Mouse (Mus musculus) thymus, postnatal 4 days (tissue): ENCODE results near the gene Slc16a7.

Experiments used
- DNase-seq: peaks from one replicate; pipeline ENCODE4 v3.0.0; 2021

Gene Slc16a7

GRCm38 (mm10) chr10:125388876-125389786 is at the start of gene Slc16a7:
Slc16a7 (minus strand) TSS chr10:125389465.
- peak; percentile 73 for DNase-seq

GRCm38 (mm10) chr10:125418795-125419194 is 29.5 kb upstream of the Slc16a7 start:
- peak; percentile 49 for DNase-seq

DNA sequence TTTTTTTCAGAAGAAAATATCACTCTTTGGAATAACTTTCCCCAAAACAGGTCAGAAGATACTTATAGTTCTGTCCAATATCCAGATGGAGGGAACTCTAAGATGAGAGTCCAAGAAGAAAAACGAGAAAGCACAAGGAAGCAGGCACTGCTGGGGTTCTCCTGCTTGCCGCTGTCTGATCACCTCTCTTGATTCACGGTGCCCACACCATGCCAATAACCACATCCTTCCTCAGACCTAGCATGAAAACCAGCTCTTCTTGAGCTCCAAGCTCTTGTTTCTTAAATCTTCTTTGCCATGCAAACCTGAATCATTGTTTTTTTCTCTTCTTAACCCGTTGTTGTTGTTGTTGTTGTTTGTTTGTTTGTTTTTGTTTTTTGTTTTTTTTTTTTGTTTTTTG is 10.5 kb upstream of the Slc16a7 start:
- no peak for DNase-seq

DNA sequence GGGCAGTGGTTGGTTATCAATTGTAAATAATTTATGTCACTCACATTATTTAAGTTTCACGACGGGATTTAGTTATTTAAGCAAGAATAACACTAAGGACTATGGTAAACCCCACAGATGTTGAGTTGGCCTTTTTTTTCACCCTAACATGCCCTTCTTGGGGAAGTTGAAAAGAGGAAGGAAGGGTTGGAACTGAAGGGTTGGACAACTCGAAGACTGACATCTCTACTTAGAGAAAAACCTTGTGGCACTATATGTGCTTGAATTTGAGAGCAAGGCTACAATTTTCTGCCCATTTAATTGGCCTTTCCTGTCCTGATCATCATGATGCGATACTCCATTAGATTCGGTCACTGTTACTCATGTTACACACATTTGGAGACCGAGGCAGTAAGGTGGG is 746 bp upstream of the Slc16a7 start:
- no peak for DNase-seq

DNA sequence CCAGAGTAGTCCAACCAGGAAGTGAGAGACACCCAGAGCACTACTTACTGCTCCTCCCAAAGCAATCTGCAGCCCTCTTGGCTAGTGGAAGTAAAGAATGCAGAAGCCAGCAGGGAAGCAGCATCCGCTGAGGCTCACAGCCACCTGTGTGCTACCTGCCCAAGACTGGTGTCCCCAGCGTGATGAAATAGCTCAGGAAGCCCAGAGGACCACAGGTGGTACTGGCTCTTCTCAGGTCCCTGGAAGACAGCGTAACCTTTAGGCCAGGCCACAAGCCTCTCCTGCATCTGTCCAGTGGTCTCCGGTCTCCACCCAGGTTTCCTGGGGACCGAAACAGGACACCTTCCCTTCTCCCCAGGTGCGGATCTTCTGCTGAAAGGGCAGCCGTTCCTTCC is 787 bp downstream of the Slc16a7 start:
- DNase-seq = peak; percentile 23

DNA sequence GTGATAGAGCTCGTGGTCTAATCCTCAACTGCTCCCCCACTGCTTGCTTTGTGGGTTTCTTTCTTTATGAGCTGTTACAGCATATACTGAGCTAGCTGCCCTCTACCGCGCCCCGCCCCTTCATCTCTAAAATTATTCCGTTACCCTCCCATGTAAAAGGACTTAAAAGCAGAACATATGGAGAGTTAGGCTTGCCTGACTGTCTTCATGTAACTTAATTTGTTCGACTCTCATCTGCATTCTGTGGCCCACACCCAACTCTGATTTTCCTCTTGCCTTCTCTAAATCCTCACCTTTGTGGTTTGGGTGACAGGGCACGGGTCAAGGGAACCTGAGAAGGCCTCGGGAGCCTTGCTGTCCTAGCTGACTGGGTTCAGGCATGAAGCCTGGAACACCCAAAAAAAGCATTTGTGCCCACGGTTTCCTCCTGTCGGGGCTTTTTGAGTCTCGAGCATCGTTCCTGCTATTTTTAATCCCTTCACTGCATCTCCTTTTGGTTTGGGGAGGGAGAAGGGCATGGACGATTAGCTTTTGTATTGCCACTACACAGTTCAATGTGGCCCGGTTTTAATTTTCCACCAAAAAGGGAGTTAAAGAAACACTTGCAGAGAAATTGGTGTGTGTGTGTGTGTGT is 1.4 kb downstream of the Slc16a7 start:
- DNase-seq = peak; percentile 17

DNA sequence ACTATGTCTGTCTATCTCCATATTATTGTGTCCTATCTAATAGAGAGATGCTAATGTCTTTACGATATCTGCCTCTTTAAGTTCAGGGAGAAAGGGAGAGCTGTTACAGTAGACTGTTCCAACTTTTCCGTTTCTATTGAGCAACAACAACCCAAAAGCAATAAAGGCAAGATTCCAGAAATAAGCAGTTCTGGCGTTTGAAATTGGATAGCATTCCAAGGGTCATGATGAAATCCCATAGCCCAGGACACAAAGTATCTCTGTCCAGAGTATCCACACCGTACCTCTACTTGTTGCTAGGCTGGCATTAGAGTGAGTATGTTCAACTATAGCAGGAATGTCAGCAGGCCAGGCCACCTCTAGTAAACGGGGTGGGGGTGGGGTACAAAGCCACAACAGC is 13.7 kb downstream of the Slc16a7 start:
- DNase-seq = no peak

DNA sequence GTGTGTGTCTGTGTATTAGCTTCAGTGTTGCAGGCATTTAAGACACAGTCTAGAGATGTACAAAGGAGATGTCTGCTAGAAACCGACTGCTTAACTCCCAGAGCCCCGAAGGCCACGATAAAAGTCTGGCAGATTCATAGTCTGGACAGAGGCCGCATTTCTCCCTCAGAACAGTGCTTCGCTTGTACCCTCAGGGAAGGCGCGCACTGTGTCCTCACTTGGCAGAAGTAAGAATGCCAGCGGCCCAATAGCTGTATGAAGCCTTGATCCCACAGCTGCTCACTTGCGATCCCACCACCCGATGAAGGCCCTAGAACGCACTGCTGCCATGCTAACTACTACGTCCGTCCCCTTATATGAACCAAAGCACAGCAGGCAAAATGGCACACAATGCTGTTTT is 16.6 kb downstream of the Slc16a7 start:
- DNase-seq = no peak

DNA sequence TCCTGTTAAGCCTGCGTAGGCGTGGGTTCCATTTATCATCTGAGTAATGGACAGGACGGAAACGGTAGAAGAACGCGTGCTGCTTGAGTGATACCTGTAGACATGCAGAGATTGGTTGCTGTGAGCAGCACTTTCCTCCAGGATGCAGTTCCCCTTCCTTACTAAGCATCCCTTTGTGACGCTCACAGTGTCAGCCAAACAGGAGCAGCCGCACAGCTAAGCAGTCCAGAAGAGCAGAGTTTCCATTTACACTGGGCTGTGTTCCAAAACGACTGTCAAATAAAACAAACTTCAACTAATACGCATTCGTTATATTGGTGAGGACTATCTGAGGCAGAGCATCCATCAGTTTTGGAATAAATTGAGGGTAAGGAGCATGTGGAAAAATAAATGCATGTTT is 17.8 kb downstream of the Slc16a7 start:
- DNase-seq = no peak

- no peak for DNase-seq
These were observed 19.1 kb downstream of the Slc16a7 start for GRCm38 (mm10) chr10:125370037-125370610.

- no peak for DNase-seq
These were observed 30.8 kb downstream of the Slc16a7 start for GRCm38 (mm10) chr10:125358479-125358878.

DNA sequence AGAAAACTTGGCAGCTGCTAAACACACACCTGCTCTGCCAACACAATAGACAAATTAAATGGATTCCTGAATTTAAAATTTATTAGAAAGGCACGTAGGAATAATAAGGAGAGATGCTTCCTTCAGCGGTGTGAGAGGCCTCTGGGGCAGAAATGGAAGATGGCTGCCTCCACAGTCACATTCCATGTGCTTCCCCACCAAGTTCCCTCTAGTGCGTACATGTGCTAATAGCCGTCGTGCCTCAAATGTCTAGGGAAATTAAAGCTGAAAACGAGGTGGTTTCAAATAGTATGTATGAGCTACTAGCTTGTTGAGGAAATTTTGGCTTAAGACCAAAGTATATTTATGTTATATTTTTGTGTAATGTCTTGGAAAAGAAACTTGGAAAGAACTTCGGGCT is 36.5 kb downstream of the Slc16a7 start:
- no peak for DNase-seq

DNA sequence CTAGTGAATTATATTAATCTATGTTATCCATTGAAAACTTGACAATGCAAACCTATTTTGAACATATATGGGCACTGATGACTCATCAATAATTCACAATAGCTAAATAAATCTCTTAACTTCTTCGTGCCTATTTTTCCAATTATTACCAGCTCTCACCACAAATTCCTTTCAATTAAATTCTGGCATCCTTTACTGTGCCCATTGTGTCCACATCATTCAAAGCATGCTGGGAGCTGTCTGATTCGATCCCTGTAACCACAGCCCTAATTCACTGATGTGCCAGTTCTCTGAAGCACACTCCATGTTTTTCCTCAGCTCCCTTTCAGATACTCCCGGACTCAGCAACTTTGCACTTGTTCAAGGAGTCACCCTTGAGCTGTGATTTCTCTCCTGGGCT is 41.1 kb downstream of the Slc16a7 start:
- no peak for DNase-seq

DNA sequence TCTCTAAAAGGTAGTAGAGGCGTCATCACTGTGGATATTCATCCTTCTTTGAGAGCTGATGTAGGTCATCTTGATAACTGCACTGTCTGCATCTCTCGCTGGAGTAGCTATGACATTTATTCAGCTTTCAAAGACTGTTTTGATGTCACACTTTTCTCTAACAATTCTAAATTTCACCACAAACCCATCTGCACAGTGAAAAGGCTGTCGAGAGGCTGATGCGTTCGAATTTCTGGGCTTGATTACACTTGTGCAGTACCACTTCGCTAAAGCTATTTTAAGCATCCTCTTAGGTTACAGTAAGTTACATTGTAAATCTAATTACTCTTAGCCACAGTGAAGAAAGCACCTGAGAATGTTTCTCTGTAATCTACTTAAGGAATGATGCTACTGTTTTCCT is 42.1 kb downstream of the Slc16a7 start:
- DNase-seq = no peak

GRCm38 (mm10) chr10:125346364-125346763 is 42.9 kb downstream of the Slc16a7 start:
- no peak for DNase-seq

DNA sequence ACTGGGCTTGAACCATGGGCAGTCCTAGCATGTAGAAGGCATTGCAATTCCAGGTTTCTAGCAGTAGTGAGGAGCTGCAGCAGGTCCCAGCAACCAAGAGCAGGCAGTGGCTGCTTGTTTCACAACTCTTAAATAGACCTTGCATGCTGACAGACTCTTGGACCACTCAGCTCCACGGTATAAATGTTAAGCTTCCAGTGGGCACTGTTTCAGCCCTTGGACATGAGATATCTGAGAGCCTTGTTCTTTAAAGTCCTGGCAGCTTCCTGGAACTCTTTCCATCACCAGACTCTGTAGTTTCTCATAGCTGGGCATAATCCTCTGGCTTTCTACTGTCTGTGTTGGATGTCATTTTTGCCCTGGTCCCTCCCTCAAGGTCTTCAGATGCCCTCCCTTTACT is 43.7 kb downstream of the Slc16a7 start:
- DNase-seq = no peak

- no peak for DNase-seq
These were observed 47.1 kb downstream of the Slc16a7 start for GRCm38 (mm10) chr10:125342204-125342603.

- no peak for DNase-seq
These were observed 55.5 kb downstream of the Slc16a7 start for GRCm38 (mm10) chr10:125333799-125334198.

DNA sequence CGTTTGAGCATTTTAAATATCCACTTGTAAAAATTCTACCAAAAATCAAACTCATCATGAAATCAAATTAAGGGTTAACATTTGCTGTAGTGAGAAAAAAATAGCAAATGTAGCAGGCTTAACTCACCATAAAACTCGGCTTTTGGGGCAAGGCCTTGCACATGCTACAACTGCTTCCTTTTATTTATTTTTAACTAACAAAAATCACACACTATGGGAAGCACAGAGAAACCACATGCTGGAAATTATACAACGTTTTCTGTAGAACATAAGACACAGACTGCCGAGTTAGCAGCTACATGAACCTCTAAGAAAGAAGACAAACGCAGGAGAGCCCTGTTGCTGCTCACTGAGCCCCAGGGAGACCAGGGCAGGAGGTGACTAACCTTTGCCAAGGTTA is 57.9 kb downstream of the Slc16a7 start:
- DNase-seq = no peak

DNA sequence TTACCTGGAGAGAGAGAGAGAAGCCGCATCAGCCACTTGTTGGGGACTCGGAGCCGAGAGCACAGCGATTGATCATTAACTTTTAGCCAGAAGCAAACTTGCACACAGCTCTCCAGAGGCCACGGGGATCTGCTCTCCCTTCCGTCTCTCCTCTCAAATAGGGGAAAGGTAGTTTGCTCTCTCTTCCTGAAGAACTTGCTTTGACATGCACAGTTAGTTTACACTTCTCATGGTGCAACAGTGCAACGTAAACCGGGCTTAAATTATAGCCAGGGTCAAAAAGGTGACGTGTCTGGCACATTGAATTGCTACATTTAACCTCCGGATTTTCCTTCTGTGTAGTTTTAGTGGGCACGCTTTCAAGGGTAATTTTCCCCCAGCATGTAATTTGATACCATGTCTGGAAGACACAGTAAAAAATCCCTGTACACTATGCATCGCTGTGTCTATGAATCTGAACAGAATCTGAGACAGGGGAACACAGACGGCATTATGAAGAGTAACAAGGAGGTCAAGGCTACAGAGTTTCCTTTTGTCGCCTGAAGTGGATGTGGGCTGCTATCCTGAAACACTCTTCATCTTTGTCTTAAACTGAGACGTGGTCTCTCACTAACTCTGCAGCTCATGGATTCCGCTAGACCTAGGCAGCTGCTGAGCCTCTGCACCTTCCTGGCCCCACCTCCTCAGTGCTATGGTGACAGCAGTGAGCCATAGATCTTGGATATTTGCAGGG is 60.8 kb downstream of the Slc16a7 start:
- DNase-seq = no peak

- no peak for DNase-seq
These were observed 64.2 kb downstream of the Slc16a7 start for GRCm38 (mm10) chr10:125324871-125325565.

DNA sequence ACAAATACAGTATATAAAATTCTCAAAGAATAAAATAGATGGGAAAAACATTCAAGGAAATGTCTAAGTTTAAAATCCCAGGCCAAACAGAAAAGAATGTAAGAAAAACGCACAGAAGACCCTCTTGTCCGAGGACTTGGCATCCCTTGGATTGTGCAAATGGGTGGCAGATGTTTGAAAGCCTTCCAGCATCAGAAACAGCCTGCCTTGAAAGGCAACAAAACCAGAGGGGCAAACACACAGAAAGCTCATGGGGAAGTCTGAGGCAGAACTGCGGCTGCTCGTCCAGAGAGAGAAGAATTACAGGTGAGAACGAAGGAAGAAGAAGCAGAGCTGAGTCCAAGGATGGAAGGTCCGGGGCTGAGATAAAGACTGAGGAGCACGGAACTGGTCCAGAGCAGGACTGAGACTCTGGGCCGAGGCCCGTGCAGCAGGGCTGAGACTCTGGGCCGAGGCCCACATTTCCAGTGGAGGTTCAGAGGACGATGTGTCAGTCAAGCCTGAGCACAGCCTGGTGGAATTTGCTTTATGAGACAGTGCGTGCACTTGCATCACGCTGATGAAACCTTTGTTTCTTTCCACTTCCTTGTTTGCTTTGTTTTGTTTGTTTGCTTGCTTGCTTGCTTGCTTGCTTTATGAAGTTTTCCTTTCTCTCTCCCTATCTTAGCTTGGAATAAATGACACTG is 65.0 kb downstream of the Slc16a7 start:
- no peak for DNase-seq
